Mouse (Mus musculus): ENCODE measurements around the gene Gm14295.
"Not testable (repeated sequence)": the region's sequence is repeated elsewhere in the genome, so short reads cannot be mapped to it uniquely, and the experiment has no call there.

Gene Gm14295

GRCm38 (mm10) chr2:176798312-176798711, at the start of gene Gm14295:
Gm14295 (plus strand) TSS chr2:176798612.
- DNase-seq (ENCODE audit: low read depth) = not testable (repeated sequence)

GRCm38 (mm10) chr2:176798785-176799184, 373 bp downstream of the Gm14295 start:
- DNase-seq (ENCODE audit: low read depth) = not testable (repeated sequence)

GRCm38 (mm10) chr2:176830840-176831239, 32.4 kb downstream of the Gm14295 start, which contains the start of gene Gm14408:
Gm14408 (plus strand) TSS chr2:176831140.
- not testable (repeated sequence) for DNase-seq (ENCODE audit: low read depth)
